Mouse (Mus musculus) small intestine, adult 2 months (tissue): Measurements from ENCODE around the gene Lrrc17.

Experiments
- CTCF ChIP-seq: fragments of 200-500 bp; IDR thresholded peaks from 2 replicates; pipeline ENCODE4 v1.5.1; 2012; ENCODE audit warnings: low read depth, mild to moderate bottlenecking, control low read depth, inconsistent platforms, low read length, moderate library complexity, mixed read lengths; ENCODE audit not compliant: insufficient replicate concordance, insufficient read length; ENCODE audit errors: extremely low read depth
- POLR2A ChIP-seq: fragments of 200-500 bp; IDR thresholded peaks from 2 replicates; pipeline ENCODE4 v1.6.1; 2012; ENCODE audit warnings: low read depth, mild to moderate bottlenecking, control low read depth, inconsistent platforms, low read length, moderate library complexity

GRCm38 (mm10) chr5:21565392-21566065 lies 22.2 kb downstream of the Lrrc17 start:
- TF ChIP-seq CTCF (no peak), POLR2A (no peak)
